11 mouse cellular contexts compared by ENCODE assay signal in the genomic region with DNA sequence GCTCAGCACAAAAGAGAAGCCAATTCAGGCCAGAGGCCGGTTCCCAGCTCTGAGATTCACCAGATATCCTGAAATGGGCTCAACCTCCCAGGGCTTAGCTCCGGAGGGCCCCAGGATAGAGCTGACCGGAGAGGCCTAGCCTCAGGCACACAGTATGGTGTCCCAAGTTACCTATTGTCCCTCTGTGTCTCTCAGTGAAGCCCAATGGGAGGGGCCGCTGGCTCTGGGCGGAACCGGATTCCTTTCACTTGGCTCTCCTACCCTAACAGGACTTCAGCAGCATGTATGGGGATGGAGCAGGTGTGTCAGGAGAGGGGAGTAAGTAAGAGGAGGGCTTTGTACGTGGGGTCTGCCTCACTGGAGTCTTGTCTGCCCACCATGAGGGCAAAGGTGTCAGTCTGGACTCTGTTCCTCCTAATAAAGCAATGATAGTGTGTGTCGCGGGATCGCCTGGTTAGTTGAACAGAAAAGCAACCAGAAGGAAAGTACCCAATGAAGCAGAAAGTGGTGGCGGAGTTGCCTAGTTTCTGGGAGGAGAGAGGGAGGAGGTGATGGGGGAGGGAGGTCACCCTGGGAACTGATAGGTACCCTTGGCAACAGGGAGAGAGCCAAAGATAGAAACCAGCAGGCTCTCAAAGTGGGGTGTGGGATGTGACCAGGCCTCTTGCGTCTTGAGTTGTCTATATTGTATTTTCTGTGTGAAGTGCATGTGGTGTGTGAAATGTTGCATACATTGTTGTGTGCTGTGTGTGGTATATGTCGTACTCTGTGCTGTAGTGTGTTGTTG.
A peak's percentile ranks its signal among the peaks of the same experiment; 100 is the strongest.
DNase-seq lines count a peak whose midpoint lies in the region; ATAC-seq and TF ChIP-seq lines count a peak whose summit lies in the region.
"Had no signal": no experiment of that assay in that cellular context is flagged by ENCODE, and none has a peak within 500 bp of the region (broad histone marks: within the 10 kb centered on the region; RNA-seq: fewer than 3 reads in every experiment).

No protein-coding gene starts in this region.

- H3K9me3 ChIP-seq in liver, postnatal 0 days (ENCODE audit: low read length) = no peaks in the 10 kb centered on the region
- H3K9me3 ChIP-seq in liver, embryonic 15.5 days (replicated peaks) = no peaks in the 10 kb centered on the region
- H3K9me3 ChIP-seq: heart, embryonic 15.5 days; limb, embryonic 15.5 days had no signal

- H3K9ac ChIP-seq in liver, postnatal 0 days (replicated peaks) = no peak overlapping the region
- no peak overlapping the region for H3K9ac ChIP-seq in liver, embryonic 15.5 days
- H3K9ac ChIP-seq: heart, embryonic 15.5 days; limb, embryonic 15.5 days had no signal

- no peak for TF ChIP-seq CTCF in gastrocnemius, adult 2 months (IDR thresholded peaks at IDR 0.05)
- TF ChIP-seq CTCF in liver, postnatal 0 days (IDR thresholded peaks at IDR 0.05; ENCODE audit: low read depth) = no peak

- intact Hi-C loops in gastrocnemius, adult 2 months (cut with DNase I) = loop anchor here (1.0 kb wide), 1 partner anchor 113 kb away; no protein-coding TSS in a partner anchor

- DNase-seq in gastrocnemius, adult 2 months = peak; percentile 41
- no peak for DNase-seq in gastrocnemius, postnatal 4 days (ENCODE audit: low spot score in 2 of 2)
- DNase-seq in liver = peak; percentile 65
- no peak for DNase-seq in liver, postnatal 0 days
- DNase-seq in embryo, embryonic 10.5 days (ENCODE audit: low spot score) = peak; percentile 21
- DNase-seq in lung, postnatal 10 days = no peak
- DNase-seq in left cerebral cortex, adult 11 months (ENCODE audit: low spot score) = no peak

- H3K27ac ChIP-seq in gastrocnemius, adult 2 months = peak overlapping the region; percentile 76
- no peak overlapping the region for H3K27ac ChIP-seq in liver, postnatal 0 days (ENCODE audit: low read depth)
- H3K27ac ChIP-seq in liver, embryonic 15.5 days (replicated peaks) = peak overlapping the region; percentile 53
- H3K27ac ChIP-seq: heart, embryonic 15.5 days; limb, embryonic 15.5 days had no signal

- H3K4me1 ChIP-seq in liver, postnatal 0 days (ENCODE audit: insufficient read depth) = peaks cover 11% of the 10 kb centered on the region
- H3K4me1 ChIP-seq in liver, embryonic 15.5 days (replicated peaks) = peaks cover 52% of the 10 kb centered on the region

- TF ChIP-seq EP300 in liver, postnatal 0 days (IDR thresholded peaks at IDR 0.05; ENCODE audit: low read depth) = no peak

- WGBS in liver, postnatal 0 days (ENCODE audit: insufficient replicate concordance) = 72% methylated on average over 13 of the region's 13 CpGs
- 72% methylated on average over 13 of the region's 13 CpGs for WGBS in liver, embryonic 15.5 days (ENCODE audit: insufficient replicate concordance)

- no peaks in the 10 kb centered on the region for H3K36me3 ChIP-seq in liver, postnatal 0 days (replicated peaks; ENCODE audit: insufficient read depth, low read length)
- no peaks in the 10 kb centered on the region for H3K36me3 ChIP-seq in liver, embryonic 15.5 days (replicated peaks)
- H3K36me3 ChIP-seq: heart, embryonic 15.5 days; limb, embryonic 15.5 days had no signal

- no peaks in the 10 kb centered on the region for H3K27me3 ChIP-seq in liver, postnatal 0 days (ENCODE audit: insufficient read depth, low read length)
- no peaks in the 10 kb centered on the region for H3K27me3 ChIP-seq in liver, embryonic 15.5 days
- H3K27me3 ChIP-seq: heart, embryonic 15.5 days had no signal

- no peak overlapping the region for H3K4me3 ChIP-seq in gastrocnemius, adult 2 months
- no peak overlapping the region for H3K4me3 ChIP-seq in liver, postnatal 0 days (ENCODE audit: low read depth, low read length)
- no peak overlapping the region for H3K4me3 ChIP-seq in liver, embryonic 15.5 days (replicated peaks)
- H3K4me3 ChIP-seq: heart, embryonic 15.5 days; limb, embryonic 15.5 days had no signal

- no peak overlapping the region for H3K4me2 ChIP-seq in liver, postnatal 0 days (ENCODE audit: low read depth, low read length)
- H3K4me2 ChIP-seq in liver, embryonic 15.5 days = peak overlapping the region; percentile 27
- H3K4me2 ChIP-seq: heart, embryonic 15.5 days; limb, embryonic 15.5 days had no signal

- ATAC-seq in liver, postnatal 0 days = no peak
- ATAC-seq in liver, embryonic 15.5 days (ENCODE audit: insufficient read depth) = 0 out of 2 replicates have a peak, but pooled peaks have one; percentile 42
- ATAC-seq: activated CD4-positive, CD25-positive, alpha-beta regulatory T cell, adult 4 months had no signal

Comparison
In these comparisons a context has a peak if more than half of its experiments do, and no peak if none do; other contexts are left out.
1. DNase-seq: peak in gastrocnemius, adult 2 months (single experiment), liver (single experiment) and embryo, embryonic 10.5 days (single experiment); none in gastrocnemius, postnatal 4 days (0 of 2), liver, postnatal 0 days (single experiment), lung, postnatal 10 days (single experiment) and left cerebral cortex, adult 11 months (single experiment).